24 mouse cellular contexts compared by ENCODE assay signal in the genomic region with DNA sequence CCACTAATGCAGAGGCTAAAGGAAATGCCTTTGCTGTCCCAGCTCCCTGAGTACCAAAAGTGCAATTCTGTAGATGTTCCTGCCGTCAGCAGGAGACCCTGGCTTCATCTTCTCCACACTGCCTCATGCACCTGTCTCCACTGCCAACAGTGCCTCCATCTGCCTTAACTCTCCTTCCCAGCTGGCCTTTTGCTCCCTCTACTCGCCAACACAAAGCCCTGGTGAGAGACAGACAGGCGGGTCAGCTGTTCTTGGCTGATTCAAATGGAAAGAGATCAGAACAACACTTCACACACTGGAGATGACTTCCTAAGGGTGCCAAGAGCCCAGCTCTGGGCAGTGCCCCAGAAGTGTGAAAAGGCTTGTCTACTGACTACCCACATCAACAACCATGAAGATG.
A peak's percentile ranks its signal among the peaks of the same experiment; 100 is the strongest.
DNase-seq lines count a peak whose midpoint lies in the region; ATAC-seq and TF ChIP-seq lines count a peak whose summit lies in the region.
"Had no signal": no experiment of that assay in that cellular context is flagged by ENCODE, and none has a peak within 500 bp of the region (broad histone marks: within the 10 kb centered on the region; RNA-seq: fewer than 3 reads in every experiment).

No protein-coding gene starts in this region.

- no peak overlapping the region for H3K9ac ChIP-seq in midbrain, postnatal 0 days (replicated peaks; ENCODE audit: low read length, poor library complexity, severe bottlenecking)
- no peak overlapping the region for H3K9ac ChIP-seq in midbrain, embryonic 11.5 days (ENCODE audit: low read length)
- H3K9ac ChIP-seq: embryonic facial prominence, embryonic 12.5 days; hindbrain, embryonic 13.5 days; limb, embryonic 15.5 days; liver, embryonic 14.5 days; neural tube, embryonic 15.5 days; stomach, embryonic 15.5 days had no signal

- no peak for ATAC-seq in midbrain, postnatal 0 days (ENCODE audit: low FRiP score)
- ATAC-seq in midbrain, embryonic 11.5 days (ENCODE audit: low FRiP score), result no peak
- ATAC-seq in CD4-positive, CD25-positive, alpha-beta regulatory T cell, adult 4 months, result no peak
- ATAC-seq: midbrain, embryonic 16.5 days; Patski had no signal

- TF ChIP-seq CTCF in midbrain, postnatal 0 days (IDR thresholded peaks at IDR 0.05), result no peak

- no peaks in the 10 kb centered on the region for H3K27me3 ChIP-seq in midbrain, postnatal 0 days (ENCODE audit: insufficient read depth, low read length)
- H3K27me3 ChIP-seq in midbrain, embryonic 11.5 days (ENCODE audit: control insufficient read depth, insufficient read depth, low read length), result no peaks in the 10 kb centered on the region
- H3K27me3 ChIP-seq: embryonic facial prominence, embryonic 12.5 days; limb, embryonic 15.5 days; Patski; stomach, embryonic 15.5 days had no signal

- WGBS in midbrain, postnatal 0 days, result 65% methylated on average over 3 of the region's 3 CpGs
- WGBS in midbrain, embryonic 11.5 days, result 78% methylated on average over 3 of the region's 3 CpGs

- peak; percentile 26 to 44 for DNase-seq in heart, adult 18-20 months
- DNase-seq in heart, postnatal 10 days, result no peak
- DNase-seq in midbrain, postnatal 0 days (ENCODE audit: low spot score), result peak; percentile 51
- no peak for DNase-seq in midbrain, embryonic 11.5 days (ENCODE audit: low spot score, missing footprints)
- peak; percentile 94 for DNase-seq in cerebellum, adult 9-11 months
- no peak for DNase-seq in lung, adult 18-20 months
- no peak for DNase-seq in adrenal gland, postnatal 10 days
- DNase-seq: gastrocnemius, postnatal 10 days; kidney, adult 2 months; layer of hippocampus, adult 9-11 months; lung, postnatal 4 days; right cerebral cortex, adult 18-20 months; thymus, postnatal 25 days had no signal

- H3K4me3 ChIP-seq in midbrain, postnatal 0 days (ENCODE audit: low read depth, low read length), result no peak overlapping the region
- no peak overlapping the region for H3K4me3 ChIP-seq in midbrain, embryonic 11.5 days (ENCODE audit: low read depth, low read length)
- H3K4me3 ChIP-seq: embryonic facial prominence, embryonic 12.5 days; heart, adult 2 months; hindbrain, embryonic 13.5 days; limb, embryonic 15.5 days; neural tube, embryonic 15.5 days; stomach, embryonic 15.5 days had no signal

- no peaks in the 10 kb centered on the region for H3K36me3 ChIP-seq in midbrain, postnatal 0 days (ENCODE audit: insufficient read depth, low read length)
- H3K36me3 ChIP-seq in midbrain, embryonic 11.5 days (ENCODE audit: control insufficient read depth, insufficient read depth, low read length), result no peaks in the 10 kb centered on the region
- H3K36me3 ChIP-seq: embryonic facial prominence, embryonic 12.5 days; hindbrain, embryonic 13.5 days; limb, embryonic 15.5 days; neural tube, embryonic 15.5 days; stomach, embryonic 15.5 days had no signal

- intact Hi-C loops in heart, postnatal 10 days (cut with DNase I), result no loop called here

- H3K4me1 ChIP-seq in midbrain, postnatal 0 days (ENCODE audit: insufficient read depth, low read length), result no peaks in the 10 kb centered on the region; the same call in 1 of the 2 replicates
- no peaks in the 10 kb centered on the region for H3K4me1 ChIP-seq in midbrain, embryonic 11.5 days (ENCODE audit: control insufficient read depth, insufficient read depth, low read length)
- H3K4me1 ChIP-seq: embryonic facial prominence, embryonic 12.5 days; limb, embryonic 15.5 days; stomach, embryonic 15.5 days had no signal

- H3K27ac ChIP-seq in midbrain, postnatal 0 days (ENCODE audit: low read depth, low read length), result no peak overlapping the region
- no peak overlapping the region for H3K27ac ChIP-seq in midbrain, embryonic 11.5 days (ENCODE audit: low read depth, low read length)
- H3K27ac ChIP-seq: embryonic facial prominence, embryonic 12.5 days; heart, adult 2 months; hindbrain, embryonic 13.5 days; kidney, postnatal 0 days; limb, embryonic 15.5 days; liver, embryonic 14.5 days; neural tube, embryonic 15.5 days; stomach, embryonic 15.5 days had no signal

- H3K9me3 ChIP-seq in midbrain, postnatal 0 days (ENCODE audit: low read length), result no peaks in the 10 kb centered on the region
- no peaks in the 10 kb centered on the region for H3K9me3 ChIP-seq in midbrain, embryonic 11.5 days (ENCODE audit: control insufficient read depth, low read length)
- H3K9me3 ChIP-seq: embryonic facial prominence, embryonic 12.5 days; hindbrain, embryonic 13.5 days; limb, embryonic 15.5 days; neural tube, embryonic 15.5 days; stomach, embryonic 15.5 days had no signal

- no peak overlapping the region for H3K4me2 ChIP-seq in midbrain, postnatal 0 days (ENCODE audit: low read depth, low read length, poor library complexity, severe bottlenecking)
- no peak overlapping the region for H3K4me2 ChIP-seq in midbrain, embryonic 11.5 days
- H3K4me2 ChIP-seq: embryonic facial prominence, embryonic 12.5 days; hindbrain, embryonic 13.5 days; limb, embryonic 15.5 days; neural tube, embryonic 15.5 days; stomach, embryonic 15.5 days had no signal

Comparison
In these comparisons a context has a peak if more than half of its experiments do, and no peak if none do; other contexts are left out.
1. DNase-seq: peak in heart, adult 18-20 months (2 of 2), midbrain, postnatal 0 days (single experiment) and cerebellum, adult 9-11 months (single experiment); none in heart, postnatal 10 days (0 of 2), midbrain, embryonic 11.5 days (single experiment), lung, adult 18-20 months (0 of 2) and adrenal gland, postnatal 10 days (single experiment).